Mouse (Mus musculus) heart, embryonic 15.5 days (tissue): ENCODE data around the gene Svep1. TPM values are rescaled to one million over a fixed set of nuclear protein-coding genes. Genes with fewer than 3 reads are reported as not detected.

ENCODE experiments used
- ATAC-seq: fragments of 200-750 bp; cut with Nextera tagmentation; replicated peaks from 2 replicates; pipeline ENCODE4 v1.8.0; 2017; ENCODE audit warnings: low read depth, moderate TSS enrichment; ENCODE audit not compliant: insufficient number of reproducible peaks, insufficient read depth, low FRiP score
- H3K27ac ChIP-seq: fragments of 300-500 bp; sonication (generic); 2 replicates; pipeline ENCODE4 v1.5.1; 2015; ENCODE audit warnings: mild to moderate bottlenecking, inconsistent platforms
- H3K27me3 ChIP-seq: fragments of 300-500 bp; sonication (generic); 2 replicates; pipeline ENCODE4 v1.6.1; 2015; ENCODE audit warnings: inconsistent platforms
- H3K36me3 ChIP-seq: fragments of 300-500 bp; sonication (generic); 2 replicates; pipeline ENCODE4 v1.6.1; 2015; ENCODE audit warnings: mild to moderate bottlenecking, inconsistent platforms
- H3K4me1 ChIP-seq: fragments of 300-500 bp; sonication (generic); replicated peaks from 2 replicates; pipeline ENCODE4 v1.6.1; 2015; ENCODE audit warnings: inconsistent platforms
- H3K4me2 ChIP-seq: fragments of 300-500 bp; sonication (generic); 2 replicates; pipeline ENCODE4 v1.6.1; 2015; ENCODE audit warnings: inconsistent platforms, mild to moderate bottlenecking, moderate library complexity
- H3K4me3 ChIP-seq: fragments of 300-500 bp; sonication (generic); 2 replicates; pipeline ENCODE4 v1.5.1; 2015; ENCODE audit warnings: mild to moderate bottlenecking, inconsistent platforms
- H3K9ac ChIP-seq: fragments of 300-500 bp; sonication (generic); 2 replicates; pipeline ENCODE4 v1.6.1; 2015; ENCODE audit warnings: mild to moderate bottlenecking, inconsistent platforms
- H3K9me3 ChIP-seq: fragments of 300-500 bp; sonication (generic); replicated peaks from 2 replicates; pipeline ENCODE4 v1.6.1; 2016; ENCODE audit warnings: inconsistent platforms
- WGBS: fragments of 180-500 bp; shearing (Covaris S2); methylation state at CpG from one replicate; pipeline ENCODE4 v1.1.7; 2015; ENCODE audit warnings: mixed read lengths; 5-methylcytosine and 5-hydroxymethylcytosine counted together
- polyA plus RNA-seq: library from polyadenylated mRNA; unstranded; fragments of >200 nt; fragmentation: Nextera tagmentation; extraction: Ambion mirVana; gene quantifications from 2 replicates; pipeline ENCODE4 v1.2.1, GENCODE M21; 2015

The Svep1 gene
- polyA plus RNA-seq, 1 experiment from 2014 or later, result 1.9 TPM

DNA sequence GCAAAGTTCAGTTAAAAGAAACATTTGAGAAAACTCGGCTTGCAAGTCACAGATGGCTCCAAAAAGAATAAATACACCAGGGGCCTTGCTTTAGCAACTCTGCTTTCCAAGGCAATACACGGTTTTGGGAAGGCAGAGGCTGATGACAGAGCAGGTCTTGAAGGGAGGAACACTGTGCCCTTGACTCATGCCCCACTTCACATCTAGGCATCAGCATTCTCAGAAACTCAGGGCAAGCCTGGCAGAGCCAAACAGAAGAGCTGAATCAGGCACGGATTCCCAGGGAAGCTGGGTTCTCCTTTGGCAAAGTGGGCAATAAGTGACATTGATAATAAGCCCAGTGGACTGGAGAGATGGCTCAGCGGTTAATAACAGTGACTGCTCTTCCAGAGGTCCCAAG is 5.8 kb downstream of the Svep1 start:
- H3K4me3 ChIP-seq, result no peak overlapping the region
- 62% methylated on average over 4 of the region's 4 CpGs for WGBS

DNA sequence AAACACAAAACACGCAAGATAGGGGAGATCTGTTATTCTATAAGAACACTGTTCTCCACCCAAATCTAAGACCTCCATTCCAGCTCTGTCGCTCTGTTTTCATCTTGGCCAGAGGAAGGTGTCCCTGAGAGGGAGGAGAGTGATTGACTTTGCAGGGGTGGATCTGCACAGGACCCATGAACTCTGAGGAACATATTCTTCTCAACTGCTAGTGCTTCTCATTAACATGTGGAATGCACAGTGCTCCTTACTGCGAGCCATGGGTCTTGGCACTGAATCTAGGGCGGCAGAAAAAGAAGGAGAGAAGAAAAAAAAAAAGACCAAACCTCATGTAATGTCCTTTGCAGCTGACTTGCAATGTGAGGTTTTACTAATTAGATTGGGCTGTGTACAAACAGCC is 9.4 kb downstream of the Svep1 start:
- Histone ChIP-seq H3K27ac (peak overlapping the region; percentile 37), H3K4me1 (peaks cover 5% of the 10 kb centered on the region; the same call in 1 of the 2 replicates), H3K4me2 (no peak overlapping the region), H3K27me3 (no peaks in the 10 kb centered on the region), H3K4me3 (no peak overlapping the region), H3K36me3 (no peaks in the 10 kb centered on the region), H3K9me3 (no peaks in the 10 kb centered on the region), H3K9ac (no peak overlapping the region)
- 66% methylated on average over 4 of the region's 4 CpGs for WGBS
- ATAC-seq, result no peak

More for the DNA sequence above, 5.8 kb downstream of the Svep1 start:
- H3K4me2 ChIP-seq, result no peak overlapping the region
- no peak for ATAC-seq
- H3K9ac ChIP-seq, result no peak overlapping the region
- H3K9me3 ChIP-seq, result no peaks in the 10 kb centered on the region
- peaks cover 9% of the 10 kb centered on the region for H3K4me1 ChIP-seq
- H3K36me3 ChIP-seq, result no peaks in the 10 kb centered on the region
- H3K27ac ChIP-seq, result no peak overlapping the region
- H3K27me3 ChIP-seq, result peaks cover 23% of the 10 kb centered on the region

DNA sequence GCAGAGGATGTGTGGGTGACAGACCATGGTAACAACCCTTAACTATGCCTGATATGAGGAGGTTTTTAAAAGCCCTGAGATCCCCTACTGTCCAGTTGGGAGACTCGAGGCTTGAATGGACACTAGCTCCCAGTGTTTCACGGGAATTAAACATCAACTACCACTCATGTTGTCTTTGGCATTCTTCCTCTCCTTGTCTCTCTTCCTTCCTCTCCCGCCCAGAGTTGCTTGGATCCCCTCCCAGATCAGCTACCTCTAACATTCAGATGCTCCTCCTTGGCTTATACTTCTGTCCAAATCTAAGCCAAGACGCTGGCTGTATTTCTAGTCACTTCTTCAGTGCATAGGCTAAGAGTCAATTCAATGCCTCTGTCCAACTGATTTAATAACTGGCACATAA is 9.9 kb downstream of the Svep1 start:
- Histone ChIP-seq H3K4me2 (no peak overlapping the region), H3K9ac (no peak overlapping the region), H3K36me3 (no peaks in the 10 kb centered on the region), H3K27me3 (no peaks in the 10 kb centered on the region), H3K4me1 (peaks cover 5% of the 10 kb centered on the region; the same call in 1 of the 2 replicates), H3K27ac (peak overlapping the region; percentile 64), H3K9me3 (no peaks in the 10 kb centered on the region), H3K4me3 (no peak overlapping the region)
- ATAC-seq, result peak; percentile 72
- WGBS, result 48% methylated on average over 4 of the region's 4 CpGs

DNA sequence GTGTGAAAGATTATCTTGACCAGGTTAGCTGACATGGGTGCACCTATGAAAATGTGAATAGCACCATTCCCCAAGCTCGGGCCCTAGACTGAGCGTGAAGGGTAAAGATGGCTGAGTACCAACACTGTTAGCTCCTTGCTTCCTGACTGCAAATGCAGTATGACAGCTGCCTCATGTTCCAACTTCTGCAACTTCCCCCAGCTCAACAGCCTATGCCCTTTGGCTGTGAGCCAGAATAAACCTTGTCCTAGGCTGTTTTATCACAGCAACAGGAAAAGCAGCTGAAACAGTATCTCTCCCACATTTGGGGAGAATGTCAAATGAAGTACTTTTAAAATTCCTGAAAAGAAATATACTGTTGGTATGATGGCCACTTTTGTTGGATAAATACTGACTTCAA is 10.7 kb downstream of the Svep1 start:
- H3K4me1 ChIP-seq, result peaks cover 5% of the 10 kb centered on the region; the same call in 1 of the 2 replicates
- 78% methylated on average over 2 of the region's 2 CpGs for WGBS
- no peak for ATAC-seq
- H3K27me3 ChIP-seq, result no peaks in the 10 kb centered on the region
- no peak overlapping the region for H3K4me3 ChIP-seq
- no peak overlapping the region for H3K4me2 ChIP-seq
- H3K9ac ChIP-seq, result no peak overlapping the region
- 0 out of 2 replicates have a peak overlapping the region, but pooled peaks have one; percentile 64 for H3K27ac ChIP-seq
- no peaks in the 10 kb centered on the region for H3K36me3 ChIP-seq
- H3K9me3 ChIP-seq, result no peaks in the 10 kb centered on the region

DNA sequence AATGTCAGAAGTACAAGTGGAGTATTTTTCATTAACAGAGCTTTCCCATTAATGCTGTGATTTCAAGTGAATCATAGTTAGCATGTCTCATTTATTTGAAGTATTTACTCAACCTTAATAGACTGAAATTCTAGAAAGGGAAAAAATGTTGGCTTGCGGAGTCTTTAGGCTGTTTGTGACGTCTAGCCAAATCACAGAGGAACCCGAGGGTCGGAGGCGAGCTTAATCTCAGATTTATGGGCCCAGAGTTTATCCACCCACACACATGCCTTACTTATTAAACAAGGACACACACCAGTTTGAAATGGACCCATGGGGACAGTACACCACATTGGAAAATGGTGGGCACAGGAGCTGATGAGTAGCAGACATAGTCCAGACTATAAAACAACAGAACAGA is 17.4 kb downstream of the Svep1 start:
- WGBS, result 66% methylated on average over 5 of the region's 5 CpGs
- H3K36me3 ChIP-seq, result no peaks in the 10 kb centered on the region
- no peaks in the 10 kb centered on the region for H3K9me3 ChIP-seq
- H3K4me3 ChIP-seq, result no peak overlapping the region
- H3K4me2 ChIP-seq, result no peak overlapping the region
- no peak overlapping the region for H3K27ac ChIP-seq
- H3K27me3 ChIP-seq, result no peaks in the 10 kb centered on the region
- 0 out of 2 replicates have a peak, but pooled peaks cover 5% of the 10 kb centered on the region for H3K4me1 ChIP-seq
- ATAC-seq, result no peak
- no peak overlapping the region for H3K9ac ChIP-seq

DNA sequence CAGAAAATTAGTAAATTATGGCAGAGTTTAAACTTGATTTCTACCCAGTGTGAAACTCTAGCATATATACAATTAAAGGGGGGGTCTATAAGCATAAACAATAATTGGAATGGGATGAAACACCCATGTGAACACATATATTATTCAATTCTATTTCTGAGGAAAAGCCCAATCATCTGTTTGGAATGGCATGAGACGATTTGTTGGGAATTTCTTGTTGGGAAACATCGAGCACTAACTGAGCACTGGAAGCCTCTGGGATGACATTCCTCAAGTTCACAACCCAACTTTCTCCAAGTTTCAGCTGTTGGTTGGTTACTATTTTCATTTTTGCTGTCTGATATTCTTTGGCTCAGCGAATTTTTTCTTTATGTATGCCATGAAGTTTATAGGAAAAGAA is 21.3 kb downstream of the Svep1 start:
- H3K36me3 ChIP-seq, result no peaks in the 10 kb centered on the region
- ATAC-seq, result no peak
- H3K4me3 ChIP-seq, result no peak overlapping the region
- no peak overlapping the region for H3K4me2 ChIP-seq
- WGBS, result 75% methylated on average over 3 of the region's 3 CpGs
- no peak overlapping the region for H3K9ac ChIP-seq
- H3K27me3 ChIP-seq, result no peaks in the 10 kb centered on the region
- H3K27ac ChIP-seq, result no peak overlapping the region
- 0 out of 2 replicates have a peak, but pooled peaks cover 5% of the 10 kb centered on the region for H3K4me1 ChIP-seq
- no peaks in the 10 kb centered on the region for H3K9me3 ChIP-seq

DNA sequence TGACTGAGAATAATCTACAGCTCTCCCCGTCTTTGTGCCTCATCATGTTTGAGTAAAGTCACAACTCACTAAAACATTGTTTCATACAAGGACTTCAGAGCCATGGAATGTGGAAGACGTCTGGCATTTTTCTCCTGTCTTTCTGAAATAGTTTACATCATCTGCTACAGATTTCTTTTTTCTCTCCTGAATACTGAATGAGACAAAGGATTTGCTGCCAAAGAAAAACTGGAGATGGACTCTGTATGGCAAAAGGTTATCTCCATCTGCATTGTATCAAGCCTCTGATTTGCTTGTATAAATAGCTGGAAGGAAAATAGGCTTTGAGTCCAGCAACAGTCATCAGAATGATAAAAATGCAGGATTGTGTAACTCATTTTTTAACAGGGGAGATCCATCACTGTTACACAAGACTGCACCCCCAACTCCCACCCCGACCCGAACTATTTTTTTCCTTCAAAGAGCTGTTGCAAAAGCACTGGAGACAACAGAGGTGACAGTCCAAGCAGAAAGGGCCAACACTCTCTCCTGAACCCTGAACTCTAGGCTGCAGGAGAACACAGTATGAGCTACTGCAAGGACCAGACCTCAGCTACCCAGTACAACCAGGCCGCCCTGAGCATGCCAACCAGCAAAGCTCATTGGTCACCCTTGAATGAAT is 21.8 kb downstream of the Svep1 start:
- H3K27me3 ChIP-seq, result no peaks in the 10 kb centered on the region
- no peak overlapping the region for H3K4me3 ChIP-seq
- H3K4me2 ChIP-seq, result no peak overlapping the region
- no peaks in the 10 kb centered on the region for H3K36me3 ChIP-seq
- 46% methylated on average over 5 of the region's 5 CpGs for WGBS
- ATAC-seq, result no peak
- 0 out of 2 replicates have a peak, but pooled peaks cover 5% of the 10 kb centered on the region for H3K4me1 ChIP-seq
- H3K27ac ChIP-seq, result no peak overlapping the region
- no peak overlapping the region for H3K9ac ChIP-seq
- H3K9me3 ChIP-seq, result no peaks in the 10 kb centered on the region

DNA sequence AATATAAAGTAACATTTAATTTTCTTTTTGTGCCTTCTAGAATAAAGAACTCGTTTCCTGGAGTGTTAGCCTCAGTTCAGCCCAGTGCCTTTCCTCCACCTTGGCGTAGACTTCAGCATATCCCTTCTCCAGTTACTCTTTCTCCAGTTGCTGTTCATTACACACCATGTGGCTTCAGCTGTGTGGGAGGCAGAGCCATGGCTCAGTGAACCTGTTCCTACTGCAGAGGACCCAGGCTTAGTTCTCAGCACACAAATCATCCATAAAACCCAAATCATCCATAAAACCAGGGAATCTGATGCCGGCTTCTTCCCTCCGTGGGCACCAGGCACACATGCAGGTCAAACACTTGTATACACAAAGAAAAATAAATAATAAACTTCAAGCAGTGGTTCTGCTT is 22.8 kb downstream of the Svep1 start:
- Histone ChIP-seq H3K9me3 (no peaks in the 10 kb centered on the region), H3K27me3 (no peaks in the 10 kb centered on the region), H3K27ac (no peak overlapping the region), H3K4me3 (no peak overlapping the region), H3K36me3 (no peaks in the 10 kb centered on the region), H3K4me1 (peaks cover 7% of the 10 kb centered on the region), H3K9ac (no peak overlapping the region), H3K4me2 (no peak overlapping the region)
- 87% methylated on average over 4 of the region's 4 CpGs for WGBS
- ATAC-seq, result no peak

DNA sequence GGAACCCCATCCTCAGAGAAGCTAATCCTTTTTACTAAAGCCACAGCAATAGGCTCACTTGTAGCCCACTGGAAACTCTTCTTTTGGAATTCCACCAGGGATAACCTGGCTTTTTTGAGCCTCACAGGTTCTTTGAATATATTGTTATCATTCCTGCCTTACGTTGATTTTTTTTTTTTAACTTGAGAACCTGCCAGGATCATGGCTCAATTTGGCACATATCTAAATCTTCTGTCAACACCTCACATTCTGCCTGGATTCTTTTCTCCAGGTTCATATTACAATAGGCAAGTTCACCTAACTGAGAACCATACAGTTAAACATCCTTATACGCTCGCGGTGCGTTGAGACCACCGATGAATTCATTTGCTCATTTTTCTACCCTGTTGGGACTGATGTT is 28.2 kb downstream of the Svep1 start:
- Histone ChIP-seq H3K9me3 (no peaks in the 10 kb centered on the region), H3K27me3 (no peaks in the 10 kb centered on the region), H3K9ac (no peak overlapping the region), H3K4me1 (peaks cover 9% of the 10 kb centered on the region), H3K4me3 (no peak overlapping the region), H3K27ac (no peak overlapping the region), H3K36me3 (no peaks in the 10 kb centered on the region), H3K4me2 (no peak overlapping the region)
- 57% methylated on average over 6 of the region's 6 CpGs for WGBS
- ATAC-seq, result no peak

DNA sequence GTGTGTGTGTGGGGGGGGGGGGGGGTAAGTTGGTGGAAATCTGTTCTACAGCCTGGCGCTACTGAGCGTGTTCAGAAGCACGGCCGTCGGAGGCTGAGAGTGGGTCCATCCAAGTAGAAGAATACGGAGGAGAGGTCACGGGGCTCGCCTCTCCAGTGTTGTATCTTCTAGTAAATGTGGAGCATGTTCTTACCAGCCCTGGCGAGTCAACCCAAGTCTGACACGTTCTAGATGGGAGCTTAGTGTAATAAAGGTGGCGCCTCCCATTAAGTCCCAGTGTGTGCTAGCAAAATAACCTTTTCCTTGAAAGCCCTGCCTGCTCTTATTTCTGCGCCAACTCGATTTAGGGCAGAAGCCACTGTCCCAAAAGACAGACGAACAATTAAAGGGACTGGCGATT is 29.4 kb downstream of the Svep1 start:
- Histone ChIP-seq H3K27me3 (no peaks in the 10 kb centered on the region), H3K27ac (no peak overlapping the region), H3K4me3 (no peak overlapping the region), H3K9me3 (no peaks in the 10 kb centered on the region), H3K36me3 (no peaks in the 10 kb centered on the region), H3K4me2 (no peak overlapping the region), H3K4me1 (peaks cover 9% of the 10 kb centered on the region), H3K9ac (no peak overlapping the region)
- no peak for ATAC-seq
- WGBS, result 89% methylated on average over 15 of the region's 15 CpGs

DNA sequence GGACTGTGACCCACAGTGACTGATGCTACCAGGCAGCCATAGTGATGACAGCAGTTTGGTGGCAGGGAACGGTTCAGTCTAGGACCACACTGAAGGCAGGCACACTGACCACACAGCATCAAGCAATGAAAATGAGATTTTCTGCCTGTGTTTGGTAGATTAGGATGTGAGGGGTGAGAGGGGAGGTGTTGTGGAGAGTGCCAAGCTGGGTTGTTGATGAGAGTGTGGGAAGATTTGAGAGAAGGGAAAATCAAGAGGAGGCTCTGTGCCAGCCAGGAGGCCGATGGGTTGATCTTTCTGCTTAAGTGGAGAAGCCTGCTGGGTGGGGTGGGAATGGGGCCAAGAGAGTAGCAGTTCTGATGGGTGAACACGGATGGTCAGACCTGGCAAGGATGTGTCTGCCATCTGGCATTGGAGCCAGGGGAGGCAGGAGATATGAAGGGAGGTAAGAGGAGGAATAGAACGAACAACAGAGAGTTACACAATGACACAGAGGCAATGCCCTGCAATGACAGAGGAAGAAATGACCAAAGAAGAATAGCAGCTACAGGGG is 32.1 kb downstream of the Svep1 start:
- 49% methylated on average over 4 of the region's 4 CpGs for WGBS
- H3K36me3 ChIP-seq, result no peaks in the 10 kb centered on the region
- H3K27me3 ChIP-seq, result no peaks in the 10 kb centered on the region
- H3K4me1 ChIP-seq, result peaks cover 9% of the 10 kb centered on the region
- H3K9me3 ChIP-seq, result no peaks in the 10 kb centered on the region
- ATAC-seq, result no peak
- H3K27ac ChIP-seq, result no peak overlapping the region
- H3K9ac ChIP-seq, result no peak overlapping the region
- H3K4me2 ChIP-seq, result no peak overlapping the region
- H3K4me3 ChIP-seq, result no peak overlapping the region

DNA sequence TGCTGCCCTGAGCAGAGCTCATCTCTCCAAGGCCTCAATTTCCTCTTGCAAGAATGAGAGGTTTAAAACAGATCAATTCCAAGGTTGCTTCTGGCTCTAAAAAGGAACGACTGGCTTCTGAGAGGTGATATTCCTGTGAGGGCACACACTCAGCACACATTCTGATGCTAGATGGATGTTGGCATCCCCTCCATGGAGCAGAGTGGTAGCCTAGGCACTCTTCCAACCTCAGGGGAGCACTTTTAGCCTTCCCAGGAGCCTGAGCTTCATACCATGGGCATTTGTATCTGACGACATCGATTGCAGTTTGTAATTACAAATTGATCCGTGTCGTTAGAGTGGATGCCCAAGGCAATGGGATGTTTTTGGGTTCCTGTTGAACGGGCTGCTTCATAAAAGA is 33.3 kb downstream of the Svep1 start:
- no peaks in the 10 kb centered on the region for H3K36me3 ChIP-seq
- ATAC-seq, result no peak
- H3K4me2 ChIP-seq, result no peak overlapping the region
- H3K9me3 ChIP-seq, result no peaks in the 10 kb centered on the region
- H3K27ac ChIP-seq, result no peak overlapping the region
- no peak overlapping the region for H3K9ac ChIP-seq
- WGBS, result 83% methylated on average over 6 of the region's 6 CpGs
- no peak overlapping the region for H3K4me3 ChIP-seq
- peaks cover 4% of the 10 kb centered on the region for H3K4me1 ChIP-seq
- no peaks in the 10 kb centered on the region for H3K27me3 ChIP-seq
